Mouse (Mus musculus) hindbrain, embryonic 14.5 days (tissue): ENCODE results near the gene A530064D06Rik. TPM values are rescaled to one million over a fixed set of nuclear protein-coding genes. Genes with fewer than 3 reads are reported as not detected.
"Not testable (repeated sequence)": the region's sequence is repeated elsewhere in the genome, so short reads cannot be mapped to it uniquely, and the experiment has no call there.

Source experiments
- ATAC-seq: fragments of 200-750 bp; cut with Nextera tagmentation; 2 replicates; pipeline ENCODE4 v1.8.0; 2017; ENCODE audit warnings: moderate number of reproducible peaks, mild to moderate bottlenecking, moderate TSS enrichment, moderate library complexity; ENCODE audit not compliant: low FRiP score
- DNase-seq: peaks from one replicate; pipeline ENCODE4 v3.0.0-alpha.2; 2015; ENCODE audit warnings: low spot score
- H3K27ac ChIP-seq: fragments of 300-500 bp; sonication (generic); 2 replicates; pipeline ENCODE4 v1.5.1; 2014; ENCODE audit warnings: mild to moderate bottlenecking, moderate library complexity
- H3K27me3 ChIP-seq: fragments of 300-500 bp; sonication (generic); 2 replicates; pipeline ENCODE4 v1.6.1; 2014; ENCODE audit warnings: mild to moderate bottlenecking, low read length, mixed read lengths; ENCODE audit not compliant: control insufficient read depth, insufficient read depth
- H3K36me3 ChIP-seq: fragments of 300-500 bp; sonication (generic); replicated peaks from 2 replicates; pipeline ENCODE4 v1.6.1; 2014; ENCODE audit not compliant: control insufficient read depth, insufficient read depth
- H3K4me1 ChIP-seq: fragments of 300-500 bp; sonication (generic); replicated peaks from 2 replicates; pipeline ENCODE4 v1.6.1; 2014; ENCODE audit warnings: antibody characterized with exemption, low read length, mixed read lengths; ENCODE audit not compliant: control insufficient read depth, insufficient read depth
- H3K4me2 ChIP-seq: fragments of 300-500 bp; sonication (generic); replicated peaks from 2 replicates; pipeline ENCODE4 v1.6.1; 2014; ENCODE audit warnings: mild to moderate bottlenecking, moderate library complexity
- H3K4me3 ChIP-seq: fragments of 300-500 bp; sonication (generic); replicated peaks from 2 replicates; pipeline ENCODE4 v1.5.1; 2014; ENCODE audit warnings: mild to moderate bottlenecking, low read length
- H3K9ac ChIP-seq: fragments of 300-500 bp; sonication (generic); 2 replicates; pipeline ENCODE4 v1.6.1; 2014
- H3K9me3 ChIP-seq: fragments of 300-500 bp; sonication (generic); 2 replicates; pipeline ENCODE4 v1.6.1; 2016; ENCODE audit warnings: low read length; ENCODE audit not compliant: control insufficient read depth
- WGBS: fragments of 180-500 bp; shearing (Covaris S2); extraction: QIAGEN DNeasy Blood & Tissue Kit; methylation state at CpG from one replicate; pipeline ENCODE4 v1.1.7; 2014; 5-methylcytosine and 5-hydroxymethylcytosine counted together
- polyA plus RNA-seq: library from polyadenylated mRNA; unstranded; fragments of >200 nt; fragmentation: Nextera tagmentation; extraction: Ambion mirVana; gene quantifications from 2 replicates; pipeline ENCODE4 v1.2.1, GENCODE M21; 2014

A530064D06Rik gene
- not detected in 2 replicates for polyA plus RNA-seq

DNA sequence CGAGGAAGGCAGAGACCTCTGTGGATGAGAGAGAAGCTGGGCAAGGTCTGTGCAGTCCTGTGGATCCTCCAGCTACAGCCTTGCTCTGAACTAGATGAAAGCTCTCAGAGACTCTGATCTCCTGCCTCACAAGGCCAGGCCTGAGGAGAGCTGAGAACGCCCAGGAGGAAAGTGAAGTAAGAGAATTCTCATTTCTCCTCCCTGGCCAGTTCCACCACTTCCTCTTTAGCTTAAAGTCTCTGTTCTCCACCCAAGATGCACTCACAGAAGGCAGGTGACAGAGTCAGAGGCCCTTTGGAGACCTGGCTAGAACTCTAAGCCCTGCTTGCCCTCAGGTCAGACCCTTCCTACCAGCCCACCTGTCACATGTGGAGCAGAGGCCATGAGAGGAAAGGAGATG, at the start of gene A530064D06Rik:
A530064D06Rik (minus strand) TSS at position 173 of the 400 bp plus-strand sequence.
- not testable (repeated sequence) for H3K9ac ChIP-seq, H3K4me1 ChIP-seq, H3K9me3 ChIP-seq, H3K27me3 ChIP-seq, ATAC-seq, DNase-seq, H3K27ac ChIP-seq, H3K4me2 ChIP-seq, H3K4me3 ChIP-seq, H3K36me3 ChIP-seq
- 79% methylated on average over 2 of the region's 2 CpGs for WGBS

- Histone ChIP-seq H3K36me3 (no peaks in the 10 kb centered on the region), H3K4me1 (no peaks in the 10 kb centered on the region), H3K27me3 (no peaks in the 10 kb centered on the region), H3K9me3 (no peaks in the 10 kb centered on the region), H3K4me3 (no peak overlapping the region), H3K27ac (no peak overlapping the region), H3K9ac (no peak overlapping the region), H3K4me2 (no peak overlapping the region)
- 93% methylated on average over 1 of the region's 1 CpGs for WGBS
- ATAC-seq (no peak), DNase-seq (no peak)
Measured at GRCm38 (mm10) chr17:48215429-48215828, 48.4 kb upstream of the A530064D06Rik start.

DNA sequence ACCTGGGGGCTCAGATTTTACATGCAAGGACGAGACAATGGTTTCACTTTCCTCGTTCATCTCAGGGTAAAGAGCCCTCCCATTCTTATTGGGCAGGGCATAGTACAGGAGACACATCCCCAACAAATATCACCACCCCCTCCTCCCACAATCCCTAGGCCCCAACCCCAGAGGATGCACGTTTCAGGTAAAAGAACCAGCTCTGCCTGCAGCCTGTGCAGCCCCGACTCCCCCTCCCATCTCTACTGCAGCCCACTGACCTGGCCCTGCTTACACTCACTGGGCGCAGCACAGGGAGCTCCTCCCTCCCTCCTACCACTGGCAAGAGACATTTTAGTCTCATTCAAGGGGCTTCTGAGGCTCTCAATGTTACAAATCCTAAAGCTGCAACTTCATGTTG, 46.4 kb upstream of the A530064D06Rik start:
- no peaks in the 10 kb centered on the region for H3K36me3 ChIP-seq
- H3K4me3 ChIP-seq = no peak overlapping the region
- no peak overlapping the region for H3K4me2 ChIP-seq
- H3K9me3 ChIP-seq = no peaks in the 10 kb centered on the region
- H3K9ac ChIP-seq = no peak overlapping the region
- H3K27me3 ChIP-seq = no peaks in the 10 kb centered on the region
- H3K27ac ChIP-seq = no peak overlapping the region
- 74% methylated on average over 5 of the region's 5 CpGs for WGBS
- no peak for ATAC-seq
- no peaks in the 10 kb centered on the region for H3K4me1 ChIP-seq
- DNase-seq = no peak

DNA sequence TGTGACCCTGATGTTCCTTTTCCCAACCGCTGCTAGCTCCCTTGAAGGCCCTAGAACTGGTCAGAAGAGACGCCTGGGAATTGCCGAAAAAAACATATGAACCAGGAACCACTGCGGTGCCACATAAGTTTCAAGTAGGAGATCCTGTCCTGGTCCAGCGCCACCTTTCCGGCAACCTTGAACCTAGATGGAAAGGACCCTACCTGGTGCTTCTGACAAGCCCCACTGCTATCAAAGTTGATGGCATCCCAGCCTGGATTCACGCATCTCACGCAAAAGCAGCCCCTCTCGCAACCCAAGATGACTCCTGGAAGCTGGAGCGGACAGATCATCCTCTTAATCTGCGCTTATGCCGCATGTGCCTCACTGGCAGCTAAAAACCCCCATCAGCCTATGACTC, 45.5 kb upstream of the A530064D06Rik start:
- no peak for ATAC-seq

DNA sequence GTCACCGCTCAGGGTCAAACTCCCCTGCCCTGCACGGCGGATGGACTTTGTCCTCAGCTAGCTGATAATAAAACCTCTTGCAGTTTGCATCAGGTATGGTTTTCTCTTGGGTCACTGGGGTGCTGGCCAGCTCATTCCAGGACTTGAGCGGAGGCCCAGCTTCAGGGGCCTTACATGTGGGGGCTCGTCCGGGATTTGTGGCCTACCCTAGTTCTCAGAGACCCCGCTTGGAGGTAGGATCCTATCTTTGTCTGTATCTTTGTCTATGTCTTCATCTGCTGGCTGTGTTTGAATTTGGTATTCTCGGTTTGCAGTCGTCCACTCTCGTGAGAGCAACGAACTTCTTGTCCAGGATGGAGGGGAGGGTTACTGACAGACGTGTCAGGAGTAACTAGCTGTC, 36.0 kb upstream of the A530064D06Rik start:
- Histone ChIP-seq H3K4me2 (no peak overlapping the region), H3K27me3 (no peaks in the 10 kb centered on the region), H3K27ac (no peak overlapping the region), H3K36me3 (no peaks in the 10 kb centered on the region), H3K9me3 (0 out of 2 replicates have a peak, but pooled peaks cover 3% of the 10 kb centered on the region), H3K9ac (no peak overlapping the region), H3K4me3 (no peak overlapping the region), H3K4me1 (no peaks in the 10 kb centered on the region)
- 96% methylated on average over 12 of the region's 12 CpGs for WGBS
- DNase-seq = no peak
- ATAC-seq = no peak

More for the DNA sequence above, 45.5 kb upstream of the A530064D06Rik start:
- WGBS = 95% methylated on average over 12 of the region's 12 CpGs
- Histone ChIP-seq H3K36me3 (no peaks in the 10 kb centered on the region), H3K9ac (no peak overlapping the region), H3K9me3 (no peaks in the 10 kb centered on the region), H3K4me1 (no peaks in the 10 kb centered on the region), H3K27ac (no peak overlapping the region), H3K27me3 (no peaks in the 10 kb centered on the region), H3K4me2 (no peak overlapping the region), H3K4me3 (no peak overlapping the region)
- no peak for DNase-seq

GRCm38 (mm10) chr17:48192366-48192765, 25.3 kb upstream of the A530064D06Rik start:
- H3K4me1 ChIP-seq = no peaks in the 10 kb centered on the region
- no peak overlapping the region for H3K27ac ChIP-seq
- no peak for DNase-seq
- H3K4me3 ChIP-seq = no peak overlapping the region
- no peak overlapping the region for H3K9ac ChIP-seq
- no peak overlapping the region for H3K4me2 ChIP-seq
- 86% methylated on average over 2 of the region's 2 CpGs for WGBS
- no peaks in the 10 kb centered on the region for H3K27me3 ChIP-seq
- no peak for ATAC-seq
- H3K36me3 ChIP-seq = no peaks in the 10 kb centered on the region
- no peaks in the 10 kb centered on the region for H3K9me3 ChIP-seq

GRCm38 (mm10) chr17:48185252-48185651, 18.2 kb upstream of the A530064D06Rik start:
- DNase-seq = no peak
- Histone ChIP-seq H3K4me3 (no peak overlapping the region), H3K27ac (no peak overlapping the region), H3K36me3 (no peaks in the 10 kb centered on the region), H3K4me2 (no peak overlapping the region), H3K27me3 (no peaks in the 10 kb centered on the region), H3K9me3 (no peaks in the 10 kb centered on the region), H3K4me1 (no peaks in the 10 kb centered on the region), H3K9ac (no peak overlapping the region)
- WGBS = 79% methylated on average over 5 of the region's 5 CpGs
- no peak for ATAC-seq

GRCm38 (mm10) chr17:48157382-48158076, 9.5 kb downstream of the A530064D06Rik start:
- H3K27me3 ChIP-seq = no peaks in the 10 kb centered on the region
- no peaks in the 10 kb centered on the region for H3K4me1 ChIP-seq
- H3K36me3 ChIP-seq = no peaks in the 10 kb centered on the region
- DNase-seq = no peak
- no peak overlapping the region for H3K4me3 ChIP-seq
- no peak for ATAC-seq
- H3K4me2 ChIP-seq = no peak overlapping the region
- H3K27ac ChIP-seq = no peak overlapping the region
- H3K9ac ChIP-seq = no peak overlapping the region
- peaks cover 7% of the 10 kb centered on the region; the same call in 1 of the 2 replicates for H3K9me3 ChIP-seq
- WGBS = 84% methylated on average over 1 of the region's 1 CpGs

DNA sequence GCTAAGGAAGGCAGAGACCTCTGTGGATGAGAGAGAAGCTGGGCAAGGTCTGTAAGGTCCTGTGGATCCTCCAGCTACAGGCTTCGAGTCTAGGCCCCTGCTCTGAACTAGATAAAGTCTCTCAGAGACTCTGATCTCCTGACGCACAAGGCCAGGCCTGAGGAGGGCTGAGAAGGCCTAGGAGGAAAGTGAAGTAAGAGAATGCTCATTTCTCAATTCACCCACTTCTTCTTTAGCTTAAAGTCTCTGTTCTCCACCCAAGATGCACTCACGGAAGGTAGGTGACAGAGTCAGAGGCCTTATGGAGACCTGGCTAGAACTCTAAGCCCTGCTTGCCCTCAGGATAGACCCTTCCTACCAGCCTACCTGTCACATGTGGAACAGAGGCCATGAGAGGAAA, 21.0 kb downstream of the A530064D06Rik start, which contains the start of gene 9830107B12Rik:
9830107B12Rik (minus strand) TSS at position 149 of the 400 bp plus-strand sequence.
- Histone ChIP-seq H3K27me3 (no peaks in the 10 kb centered on the region), H3K4me3 (no peak within 1 kb of the TSS), H3K9ac (no peak within 1 kb of the TSS), H3K9me3 (no peaks in the 10 kb centered on the region), H3K36me3 (no peaks in the 10 kb centered on the region), H3K4me1 (no peaks in the 10 kb centered on the region), H3K27ac (no peak within 1 kb of the TSS), H3K4me2 (no peak within 1 kb of the TSS)
- no peak for DNase-seq
- 81% methylated on average over 3 of the region's 3 CpGs for WGBS
- no peak for ATAC-seq
